Mouse (Mus musculus): ENCODE measurements at regions not wholly inside any gene's neighbourhood (a gene's known extent, or its start where the extent isn't known, plus 50 kb on each side); places are given as distances from the start of the nearest gene placed in this dataset.

GRCm38 (mm10) chr14:104639300-104639699 lies 116.9 kb upstream of the Rnf219 start:
- no peak for TF ChIP-seq CTCF (IDR thresholded peaks at IDR 0.05; ENCODE audit: low read depth)
- TF ChIP-seq EP300 (IDR thresholded peaks at IDR 0.05; ENCODE audit: low read depth), result no peak
